Mouse (Mus musculus) cerebellum, adult 8-10 months (tissue): Measurements from ENCODE around the gene Fndc5.

Experiments used
- DNase-seq: peaks from one replicate; pipeline ENCODE4 v3.0.0; 2022

Fndc5 gene

DNA sequence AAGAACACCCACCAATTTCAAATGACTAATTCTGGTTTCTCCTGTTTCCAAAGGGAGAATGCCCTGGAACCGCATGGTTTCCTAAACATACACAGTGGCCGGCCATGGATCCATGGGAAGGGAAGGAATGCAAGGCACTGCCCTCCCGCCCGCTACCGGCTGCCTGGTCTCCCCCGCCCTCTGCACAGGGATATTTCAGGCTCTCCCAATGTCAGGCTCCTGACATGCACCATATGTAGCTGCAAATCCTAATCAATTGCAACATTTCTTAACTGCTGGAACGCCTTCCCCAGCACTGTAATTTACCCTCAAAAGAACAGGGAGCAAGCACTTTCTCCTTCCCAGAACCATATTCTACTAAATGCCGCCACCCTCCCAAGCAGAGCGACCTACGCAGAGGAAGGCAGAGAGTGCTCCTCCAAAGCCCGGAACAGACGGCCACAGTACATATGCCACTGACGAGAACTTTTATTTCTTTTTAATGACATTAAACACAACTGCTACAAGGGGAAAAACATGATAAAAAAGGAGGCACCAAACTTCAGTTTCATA, 10.8 kb downstream of the Fndc5 start:
- no peak for DNase-seq

DNA sequence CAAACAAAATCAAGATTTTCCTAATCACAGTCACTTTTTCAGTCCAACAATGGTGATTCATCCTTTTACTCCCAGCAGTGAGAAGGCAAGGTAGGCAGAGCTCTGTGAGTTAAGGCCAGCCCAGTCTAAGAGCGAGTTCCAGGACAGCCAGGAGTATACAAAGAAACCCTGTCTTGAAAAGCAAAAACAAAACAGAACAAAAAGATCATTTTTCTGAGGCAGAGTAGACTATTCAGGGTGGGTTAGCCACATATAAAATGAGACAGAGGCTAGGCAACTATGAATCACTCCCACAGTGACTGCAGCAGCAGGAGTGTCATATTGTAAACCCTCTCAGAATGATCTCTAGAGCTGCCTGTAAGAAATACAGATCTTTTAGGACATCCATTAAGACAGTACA, 12.5 kb downstream of the Fndc5 start:
- no peak for DNase-seq

DNA sequence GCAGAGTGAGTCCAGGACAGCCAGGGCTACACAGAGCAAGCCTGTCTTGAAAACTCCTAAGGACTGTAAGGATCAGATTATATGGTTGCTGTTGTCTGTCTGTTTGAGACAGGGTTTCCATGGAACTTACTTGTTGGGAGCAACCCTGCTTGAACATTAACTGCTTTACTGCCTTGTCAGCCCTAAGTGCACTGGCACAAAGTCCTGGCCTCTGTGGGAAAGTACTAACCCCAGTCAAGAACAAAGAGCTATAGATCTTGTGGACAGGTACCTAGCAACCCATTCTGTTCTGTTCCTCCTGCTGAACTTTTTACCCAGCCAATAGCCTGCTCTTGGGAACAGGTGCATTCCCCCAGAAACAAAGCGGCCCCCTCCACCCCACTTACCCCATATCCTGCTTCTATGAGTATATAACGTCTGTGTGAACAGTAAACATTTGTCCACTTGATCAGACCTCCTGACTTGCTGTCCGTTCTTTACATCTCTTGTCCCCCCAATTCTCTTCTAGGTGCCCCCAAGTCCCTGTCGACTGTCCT, 14.5 kb downstream of the Fndc5 start:
- DNase-seq: no peak

DNA sequence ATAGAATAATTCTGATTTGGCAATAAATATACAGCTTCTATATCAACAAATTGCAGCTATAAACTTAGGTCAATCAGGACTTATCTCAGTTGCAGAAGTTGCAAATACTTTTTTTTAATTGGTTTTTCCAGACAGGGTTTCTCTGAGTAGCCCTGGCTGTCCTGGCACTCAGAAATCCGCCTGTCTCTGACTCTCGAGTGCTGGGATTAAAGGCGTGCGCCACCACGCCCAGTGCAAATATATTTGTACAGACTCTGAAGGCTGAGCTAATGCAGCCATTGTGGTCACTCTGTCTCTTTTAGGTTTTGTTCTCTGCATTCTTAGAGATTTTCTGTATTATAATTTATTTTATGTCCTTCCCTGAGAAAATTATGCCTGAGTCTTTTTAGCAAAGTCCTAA, 20.7 kb downstream of the Fndc5 start:
- no peak for DNase-seq

DNA sequence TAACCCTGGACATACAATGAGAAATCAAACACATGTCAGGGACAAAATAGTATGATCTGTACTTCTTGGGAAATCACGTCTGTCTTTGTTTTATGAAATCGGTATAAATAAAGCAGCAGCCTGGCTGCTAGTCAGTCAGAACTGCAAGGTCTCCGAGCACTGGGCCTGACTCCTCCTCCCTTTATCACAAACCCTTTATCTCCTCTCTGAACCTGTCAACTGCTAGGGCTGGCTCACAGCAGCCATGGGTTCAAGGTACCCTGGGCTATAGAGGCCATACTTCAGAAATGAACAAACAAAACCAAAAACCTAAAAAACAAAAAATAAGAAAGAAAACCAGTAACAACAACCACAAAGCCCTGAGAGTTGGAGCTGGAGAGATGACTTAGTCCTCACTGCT, 21.8 kb downstream of the Fndc5 start:
- DNase-seq: no peak

DNA sequence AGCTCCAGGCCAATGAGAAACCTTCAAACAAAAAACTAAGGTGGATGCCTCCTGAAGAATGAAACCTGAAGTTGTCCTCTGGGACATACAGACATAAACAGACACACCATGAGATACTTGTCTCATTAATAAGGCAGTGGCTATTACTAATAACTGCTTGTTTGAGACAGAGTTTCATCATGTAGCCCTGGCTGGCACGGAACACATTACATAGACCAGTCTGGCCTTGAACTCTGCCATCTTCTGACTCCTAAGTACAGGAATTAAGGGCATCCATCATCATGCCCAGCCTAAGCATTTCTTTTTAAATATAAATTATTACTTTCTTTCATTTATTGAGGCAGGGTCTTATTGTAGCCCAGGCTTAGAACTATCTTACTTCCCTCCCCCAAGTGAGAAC, 24.3 kb downstream of the Fndc5 start:
- DNase-seq: no peak

DNA sequence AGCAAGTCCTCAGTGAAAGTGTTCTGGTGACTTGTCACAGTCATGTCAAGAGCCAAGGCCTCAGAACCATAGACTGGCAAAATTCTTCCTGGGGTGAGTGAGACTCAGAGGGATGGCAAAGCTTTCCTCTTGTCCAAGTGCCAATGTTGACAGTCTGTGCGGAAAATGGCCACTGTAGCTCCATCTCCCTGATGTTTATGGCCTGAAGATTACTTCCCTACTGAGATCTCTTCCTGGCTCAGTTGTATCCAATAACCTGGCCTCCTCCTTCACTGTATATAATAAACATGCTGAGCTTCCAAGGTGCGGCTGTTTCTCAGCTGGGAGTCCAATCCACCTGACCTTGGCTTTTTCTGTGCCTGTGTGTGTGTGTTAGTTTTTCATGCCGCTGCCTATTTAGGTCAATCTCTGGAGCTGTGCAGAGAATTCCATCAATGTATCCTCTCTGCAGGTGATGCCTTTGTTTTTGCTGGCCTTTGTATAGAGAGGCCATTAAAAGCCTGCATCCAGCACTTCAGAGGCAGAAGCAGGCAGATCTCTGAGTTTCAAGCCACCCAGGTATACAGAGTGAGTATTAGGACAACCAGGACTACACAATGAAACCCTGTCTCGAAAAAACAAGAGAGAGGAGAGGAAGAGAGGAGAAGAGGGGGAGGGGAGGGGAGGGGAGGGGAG, 24.9 kb downstream of the Fndc5 start:
- peak; percentile 44 for DNase-seq

DNA sequence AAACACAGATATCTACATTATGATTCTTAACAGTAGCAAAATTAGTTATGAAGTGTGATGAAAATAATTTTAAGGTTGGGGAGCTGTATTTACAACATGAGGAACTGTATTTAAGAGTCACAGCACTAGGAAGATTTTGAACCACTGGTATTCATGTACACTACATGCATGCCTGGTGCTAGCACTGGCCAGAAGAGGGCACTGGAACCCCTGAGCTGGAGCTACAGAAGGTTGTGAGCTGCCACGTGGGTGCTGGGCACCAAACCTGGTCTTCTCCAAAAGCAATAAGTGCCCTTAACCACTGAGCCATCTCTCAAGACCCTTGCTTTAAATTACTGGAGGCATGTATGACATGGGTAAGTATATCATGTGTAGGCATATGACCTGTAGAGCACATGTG, 35.7 kb downstream of the Fndc5 start:
- no peak for DNase-seq

DNA sequence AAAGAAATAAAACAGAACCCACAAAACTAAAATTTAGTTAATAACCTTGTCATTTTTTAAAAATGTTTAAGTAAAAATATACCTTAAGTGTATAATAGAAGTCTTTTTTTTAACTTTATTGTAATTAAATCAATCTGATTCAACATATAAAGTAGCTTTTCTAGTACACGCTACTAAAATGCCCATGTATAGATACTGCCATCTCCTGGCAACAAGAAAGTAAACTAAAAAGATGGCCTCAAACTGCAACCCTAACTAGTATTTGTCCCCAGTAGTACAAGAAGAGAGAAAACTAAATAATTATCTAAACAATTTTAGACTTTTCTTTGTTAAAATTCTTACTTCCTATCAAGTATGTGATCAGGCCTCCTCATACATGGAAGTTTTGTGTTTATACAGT, 42.8 kb downstream of the Fndc5 start:
- no peak for DNase-seq

DNA sequence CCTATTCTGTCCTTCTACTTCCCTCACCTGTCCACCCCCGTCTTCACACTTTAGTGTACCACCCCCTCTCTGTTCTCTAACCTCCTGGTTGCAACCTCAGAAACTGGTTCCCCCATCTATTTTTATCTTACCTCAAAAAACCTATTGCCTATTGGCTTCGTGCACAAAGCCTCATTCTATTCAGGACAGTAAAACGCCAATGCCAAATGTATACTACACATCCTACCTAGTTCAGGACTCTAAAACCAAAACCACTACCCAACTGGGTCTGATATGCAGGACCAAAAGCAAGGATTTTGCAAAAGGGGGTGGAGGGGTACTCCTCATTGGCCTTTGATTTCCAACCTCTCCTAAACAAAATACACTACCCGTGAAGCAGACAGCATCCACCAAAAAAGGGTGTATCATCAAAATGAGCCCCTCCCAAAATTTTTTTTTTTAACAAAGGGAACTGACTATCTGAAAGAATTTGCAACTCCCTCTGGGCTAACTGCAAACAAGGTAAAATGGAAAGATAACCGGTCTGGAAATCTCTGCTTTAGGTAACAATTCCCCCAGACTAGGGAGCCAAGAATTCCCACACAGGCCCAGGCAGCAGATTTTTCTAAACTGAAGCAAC, 51.4 kb downstream of the Fndc5 start:
- peak; percentile 27 for DNase-seq

DNA sequence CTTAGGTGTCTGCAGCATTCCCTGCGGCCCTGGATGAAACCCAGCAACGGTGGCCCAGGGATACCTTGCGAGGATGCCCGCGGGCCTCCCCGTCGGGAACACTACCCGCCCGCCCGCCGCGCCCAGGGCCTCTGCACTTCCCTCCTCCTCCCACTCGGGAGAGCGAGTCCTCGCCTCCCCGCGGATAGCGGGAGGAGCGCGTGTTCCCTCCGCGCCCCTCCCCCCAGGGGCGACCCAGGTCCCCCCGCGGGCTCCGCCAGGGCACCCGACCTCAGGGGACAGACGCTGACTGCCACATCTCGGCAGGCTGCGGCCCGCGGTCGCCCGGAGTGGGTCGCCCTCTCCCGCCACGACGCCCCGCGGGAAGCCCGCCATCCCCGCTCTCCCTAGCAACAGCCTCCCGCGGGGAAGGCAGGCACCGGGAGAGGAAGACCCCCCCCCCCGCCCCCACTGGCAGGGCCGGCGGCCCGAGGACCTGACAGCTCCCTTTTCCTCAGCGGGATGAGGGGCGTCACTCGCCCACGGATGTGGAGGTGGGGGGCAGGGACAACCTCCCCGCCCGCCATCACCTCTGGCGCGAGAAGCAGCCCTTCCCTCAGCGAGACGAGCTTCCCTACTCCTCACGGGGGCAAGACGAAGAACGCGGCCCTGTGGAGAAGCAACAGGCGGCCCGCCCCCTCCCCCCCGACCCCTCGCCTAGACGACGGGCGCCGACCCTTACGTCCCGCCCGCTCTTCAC, 52.2 kb downstream of the Fndc5 start:
- DNase-seq: peak; percentile 67

DNA sequence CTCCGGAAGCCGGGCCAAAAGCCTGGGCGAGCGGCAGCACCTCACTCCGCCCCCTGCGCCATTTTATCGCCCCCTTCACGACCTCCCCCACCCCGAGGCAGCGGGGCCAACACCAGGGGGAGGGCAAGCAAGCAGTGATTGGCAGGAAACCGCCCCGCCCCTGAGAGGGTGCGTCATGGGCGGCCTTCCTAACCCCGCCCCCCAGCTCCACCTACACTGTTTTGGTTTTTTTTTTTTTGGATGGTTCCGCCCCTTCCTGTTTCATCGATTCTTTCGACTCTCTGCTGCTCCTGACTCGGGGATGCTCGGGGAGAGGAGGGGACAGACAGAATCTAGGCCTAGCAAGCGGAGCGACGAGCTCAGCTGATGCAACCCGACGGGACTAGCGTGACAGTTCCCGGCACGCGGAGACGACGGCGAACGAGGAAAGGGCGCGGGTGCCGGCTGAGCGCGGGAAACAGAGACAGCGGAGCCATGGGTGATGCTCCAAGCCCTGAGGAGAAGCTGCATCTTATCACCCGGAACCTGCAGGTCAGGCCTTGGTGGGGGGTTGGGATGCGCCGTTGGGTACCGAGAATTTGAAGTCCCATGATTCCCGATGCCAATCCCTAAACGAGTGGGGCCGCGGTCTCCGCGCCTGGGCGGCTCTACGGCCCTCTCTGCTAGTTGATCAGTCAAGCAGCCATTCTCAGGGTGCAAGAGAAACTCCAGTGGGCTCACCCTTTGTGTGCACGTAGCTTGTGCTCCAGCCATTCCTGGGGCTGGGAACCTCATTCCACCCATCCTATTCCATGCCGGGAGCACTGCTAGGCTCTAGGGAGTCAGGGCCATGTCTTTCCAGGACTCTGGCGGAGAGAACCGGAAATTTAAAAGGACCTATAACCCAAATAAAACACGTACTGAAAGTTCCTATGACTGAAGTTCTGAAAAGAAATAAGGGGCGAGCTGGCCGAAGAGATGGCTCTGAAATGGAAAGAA, 53.0 kb downstream of the Fndc5 start, which contains the start of the genes S100pbp and Yars:
TSS of gene S100pbp (minus strand) at position 186 of the 978 bp plus-strand sequence.
TSS of gene Yars (plus strand) at position 219 of the 978 bp plus-strand sequence.
- peak; percentile 95 for DNase-seq

DNA sequence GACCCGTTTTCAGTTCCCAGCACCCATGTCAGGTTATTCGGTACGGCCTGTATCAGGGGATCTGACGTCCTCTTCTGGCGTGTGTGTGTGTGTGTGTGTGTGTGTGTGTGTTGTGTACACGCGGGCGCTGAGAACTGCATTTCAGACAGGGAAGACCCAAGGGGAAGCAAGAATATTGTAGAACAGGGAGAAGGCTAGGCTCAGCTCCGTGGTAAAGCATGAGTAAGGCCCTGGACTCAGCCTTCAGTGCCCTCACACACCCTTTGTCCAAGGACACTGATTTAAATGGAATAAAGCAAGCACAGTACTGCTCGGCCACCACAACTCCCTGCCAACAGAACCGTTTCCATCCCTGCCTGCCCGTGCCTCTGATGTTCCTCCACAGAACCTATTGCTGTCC, 53.7 kb downstream of the Fndc5 start:
- DNase-seq: no peak

DNA sequence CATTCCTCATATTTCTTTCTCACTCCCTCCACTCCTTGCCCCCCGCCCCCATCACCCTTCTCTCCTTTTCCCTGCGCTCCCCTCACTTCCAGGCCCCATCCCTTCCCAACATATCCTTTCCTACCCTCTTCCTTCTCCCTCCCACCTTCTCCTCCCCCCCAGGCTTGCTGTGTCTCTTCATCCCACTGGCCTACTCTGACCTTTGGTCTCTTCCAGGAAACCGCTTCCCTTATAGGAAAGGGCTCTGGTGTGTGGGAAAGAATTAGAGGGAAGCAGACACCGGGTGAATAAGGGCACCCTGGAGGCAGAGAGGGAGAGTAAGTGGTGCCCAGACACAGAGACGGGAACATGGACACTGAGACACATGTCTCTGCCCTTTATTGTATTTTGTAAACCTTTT, 54.9 kb downstream of the Fndc5 start:
- DNase-seq: no peak
